Mouse (Mus musculus): Measurements from ENCODE around the gene Bend5. TPM values are rescaled to one million over a fixed set of nuclear protein-coding genes. Genes with fewer than 3 reads are reported as not detected.

Bend5 gene
- polyA plus RNA-seq, 1 experiment from 2014 or later, result 22.7 TPM

- WGBS, result 56% methylated on average over 1 of the region's 1 CpGs
- Histone ChIP-seq H3K4me2 (replicated peaks; ENCODE audit: low read depth) (no peak overlapping the region), H3K27me3 (ENCODE audit: control insufficient read depth, insufficient read depth, low read length) (no peaks in the 10 kb centered on the region), H3K27ac (replicated peaks) (no peak overlapping the region), H3K9ac (ENCODE audit: low read length) (no peak overlapping the region), H3K4me3 (ENCODE audit: low read depth, low read length) (no peak overlapping the region), H3K9me3 (ENCODE audit: control insufficient read depth, low read length) (no peaks in the 10 kb centered on the region), H3K36me3 (ENCODE audit: control insufficient read depth, insufficient read depth, low read length) (peaks cover 4% of the 10 kb centered on the region; the same call in 1 of the 2 replicates), H3K4me1 (replicated peaks; ENCODE audit: control insufficient read depth, insufficient read depth) (0 out of 2 replicates have a peak, but pooled peaks cover 2% of the 10 kb centered on the region)
- ATAC-seq (ENCODE audit: low FRiP score, low TSS enrichment), result no peak
- TF ChIP-seq CTCF (IDR thresholded peaks at IDR 0.05; ENCODE audit: low read depth), result no peak
- TF ChIP-seq EP300 (optimal IDR thresholded peaks at IDR 0.05), result no peak
- no peak for DNase-seq (ENCODE audit: low spot score)
These were observed 27.8 kb downstream of the Bend5 start for GRCm38 (mm10) chr4:111442435-111443238.

- Histone ChIP-seq H3K9ac (ENCODE audit: low read length) (no peak overlapping the region), H3K9me3 (ENCODE audit: control insufficient read depth, low read length) (no peaks in the 10 kb centered on the region), H3K36me3 (ENCODE audit: control insufficient read depth, insufficient read depth, low read length) (peaks cover 4% of the 10 kb centered on the region; the same call in 1 of the 2 replicates), H3K27ac (replicated peaks) (no peak overlapping the region), H3K4me3 (ENCODE audit: low read depth, low read length) (no peak overlapping the region), H3K4me2 (replicated peaks; ENCODE audit: low read depth) (no peak overlapping the region), H3K27me3 (ENCODE audit: control insufficient read depth, insufficient read depth, low read length) (no peaks in the 10 kb centered on the region), H3K4me1 (replicated peaks; ENCODE audit: control insufficient read depth, insufficient read depth) (0 out of 2 replicates have a peak, but pooled peaks cover 2% of the 10 kb centered on the region)
- WGBS, result 70% methylated on average over 10 of the region's 10 CpGs
- ATAC-seq (ENCODE audit: low FRiP score, low TSS enrichment) (no peak), DNase-seq (ENCODE audit: low spot score) (no peak)
- TF ChIP-seq CTCF (IDR thresholded peaks at IDR 0.05; ENCODE audit: low read depth) (no peak), EP300 (optimal IDR thresholded peaks at IDR 0.05) (no peak)
These were observed 29.3 kb downstream of the Bend5 start for GRCm38 (mm10) chr4:111443906-111444615.

DNA sequence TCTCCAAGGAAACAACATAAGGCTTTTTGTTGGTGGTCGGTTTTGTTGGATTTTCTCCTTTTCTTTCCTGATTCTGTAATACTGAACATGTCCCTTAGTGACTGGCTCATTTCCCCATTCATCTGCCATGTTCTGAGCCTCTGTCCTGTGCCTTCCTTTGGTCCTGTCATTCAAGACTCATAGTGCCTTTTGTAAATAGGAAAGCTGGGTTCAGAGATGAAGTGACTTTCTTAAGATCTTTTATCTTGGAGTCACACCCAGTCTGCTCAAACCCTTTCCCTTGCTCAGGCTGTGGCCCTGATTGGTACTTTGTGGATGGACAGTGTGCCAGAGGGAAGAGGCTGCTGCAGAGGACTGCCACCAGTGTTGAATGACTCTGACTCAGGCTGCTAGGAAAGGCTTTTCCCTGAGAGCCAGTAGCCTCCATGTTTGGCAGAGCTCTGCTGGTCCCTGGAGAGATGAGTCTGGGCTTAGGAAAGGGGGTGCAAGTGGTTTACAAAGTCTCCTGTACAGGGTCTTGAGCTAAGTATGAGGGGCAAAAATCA is 29.9 kb downstream of the Bend5 start:
- Histone ChIP-seq H3K36me3 (ENCODE audit: control insufficient read depth, insufficient read depth, low read length) (peaks cover 4% of the 10 kb centered on the region; the same call in 1 of the 2 replicates), H3K4me3 (ENCODE audit: low read depth, low read length) (no peak overlapping the region), H3K4me2 (replicated peaks; ENCODE audit: low read depth) (no peak overlapping the region), H3K27ac (replicated peaks) (no peak overlapping the region), H3K4me1 (replicated peaks; ENCODE audit: control insufficient read depth, insufficient read depth) (0 out of 2 replicates have a peak, but pooled peaks cover 2% of the 10 kb centered on the region), H3K9me3 (ENCODE audit: control insufficient read depth, low read length) (no peaks in the 10 kb centered on the region), H3K27me3 (ENCODE audit: control insufficient read depth, insufficient read depth, low read length) (no peaks in the 10 kb centered on the region), H3K9ac (ENCODE audit: low read length) (no peak overlapping the region)
- 67% methylated on average over 1 of the region's 1 CpGs for WGBS
- ATAC-seq (ENCODE audit: low FRiP score, low TSS enrichment) (no peak), DNase-seq (ENCODE audit: low spot score) (no peak)
- TF ChIP-seq EP300 (optimal IDR thresholded peaks at IDR 0.05), result no peak
- TF ChIP-seq CTCF (IDR thresholded peaks at IDR 0.05; ENCODE audit: low read depth), result no peak

GRCm38 (mm10) chr4:111447918-111448317 is 33.1 kb downstream of the Bend5 start:
- no peak for TF ChIP-seq EP300 (optimal IDR thresholded peaks at IDR 0.05)
- no peak for TF ChIP-seq CTCF (IDR thresholded peaks at IDR 0.05; ENCODE audit: low read depth)
- WGBS, result 78% methylated on average over 3 of the region's 3 CpGs
- no peak for ATAC-seq (ENCODE audit: low FRiP score, low TSS enrichment)
- Histone ChIP-seq H3K27ac (replicated peaks) (no peak overlapping the region), H3K4me2 (replicated peaks; ENCODE audit: low read depth) (no peak overlapping the region), H3K4me1 (replicated peaks; ENCODE audit: control insufficient read depth, insufficient read depth) (no peaks in the 10 kb centered on the region; the same call in 1 of the 2 replicates), H3K36me3 (ENCODE audit: control insufficient read depth, insufficient read depth, low read length) (peaks cover 2% of the 10 kb centered on the region; the same call in 1 of the 2 replicates), H3K4me3 (ENCODE audit: low read depth, low read length) (no peak overlapping the region), H3K9ac (ENCODE audit: low read length) (no peak overlapping the region), H3K27me3 (ENCODE audit: control insufficient read depth, insufficient read depth, low read length) (no peaks in the 10 kb centered on the region), H3K9me3 (ENCODE audit: control insufficient read depth, low read length) (no peaks in the 10 kb centered on the region)
- no peak for DNase-seq (ENCODE audit: low spot score)

DNA sequence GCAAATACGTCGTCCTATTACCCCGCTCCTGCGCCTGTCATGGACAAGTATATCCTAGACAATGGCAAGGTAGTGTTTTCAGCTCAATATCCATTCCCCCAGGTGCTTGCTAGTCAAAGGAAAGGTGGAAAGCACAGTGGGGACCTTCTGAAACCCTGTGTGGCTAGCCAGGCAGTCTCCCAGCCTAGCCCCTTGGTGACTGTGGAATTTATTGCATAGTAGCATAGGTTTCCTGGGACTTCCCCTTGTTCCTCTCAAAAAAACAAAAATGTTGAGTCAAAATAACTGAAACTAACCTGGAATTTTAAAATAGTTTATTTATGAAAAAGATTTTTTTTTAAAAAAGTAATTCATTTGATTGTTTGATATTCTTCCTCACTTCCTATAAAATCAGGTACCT is 33.8 kb downstream of the Bend5 start:
- Histone ChIP-seq H3K4me1 (replicated peaks; ENCODE audit: control insufficient read depth, insufficient read depth) (no peaks in the 10 kb centered on the region; the same call in 1 of the 2 replicates), H3K27me3 (ENCODE audit: control insufficient read depth, insufficient read depth, low read length) (no peaks in the 10 kb centered on the region), H3K9me3 (ENCODE audit: control insufficient read depth, low read length) (no peaks in the 10 kb centered on the region), H3K27ac (replicated peaks) (no peak overlapping the region), H3K36me3 (ENCODE audit: control insufficient read depth, insufficient read depth, low read length) (no peaks in the 10 kb centered on the region), H3K4me2 (replicated peaks; ENCODE audit: low read depth) (no peak overlapping the region), H3K9ac (ENCODE audit: low read length) (no peak overlapping the region), H3K4me3 (ENCODE audit: low read depth, low read length) (no peak overlapping the region)
- DNase-seq (ENCODE audit: low spot score) (no peak), ATAC-seq (ENCODE audit: low FRiP score, low TSS enrichment) (no peak)
- no peak for TF ChIP-seq CTCF (IDR thresholded peaks at IDR 0.05; ENCODE audit: low read depth)
- TF ChIP-seq EP300 (optimal IDR thresholded peaks at IDR 0.05), result no peak
- 94% methylated on average over 4 of the region's 4 CpGs for WGBS

Measured in stomach, postnatal 0 days (tissue).